In genomic region chr1:131245926-131246325, GRCm38 (mm10) we compare ENCODE assay signal across 7 mouse cellular contexts. TPM values are rescaled to one million over a fixed set of nuclear protein-coding genes. Genes with fewer than 3 reads are reported as not detected.
DNase-seq lines count a peak whose midpoint lies in the region; ATAC-seq and TF ChIP-seq lines count a peak whose summit lies in the region.

No protein-coding gene starts in this region.

- peak; percentile 39 to 70 for TF ChIP-seq CTCF in CH12.LX (conservative IDR thresholded peaks at IDR 0.05 in 1 of 2, IDR thresholded peaks at IDR 0.05 in 1 of 2; ENCODE audit: low read depth in 2 of 2, low read length in 2 of 2)
- peak; percentile 36 for TF ChIP-seq CTCF in heart, postnatal 0 days (IDR thresholded peaks at IDR 0.05; ENCODE audit: low read depth)

- no peak for TF ChIP-seq EP300 in CH12.LX (IDR thresholded peaks at IDR 0.05; ENCODE audit: low read length)
- TF ChIP-seq EP300 in heart, postnatal 0 days (IDR thresholded peaks at IDR 0.05; ENCODE audit: low read depth) = no peak

- peaks cover 2% of the 10 kb centered on the region for H3K9me3 ChIP-seq in CH12.LX (replicated peaks; ENCODE audit: low read length)
- no peaks in the 10 kb centered on the region for H3K9me3 ChIP-seq in heart, postnatal 0 days (replicated peaks; ENCODE audit: control insufficient read depth, low read length)
- H3K9me3 ChIP-seq in lung, embryonic 15.5 days = no peaks in the 10 kb centered on the region
- H3K9me3 ChIP-seq in neural tube, embryonic 14.5 days (ENCODE audit: control insufficient read depth, low read length) = no peaks in the 10 kb centered on the region

- no peak overlapping the region; the same call in 1 of the 2 replicates for H3K9ac ChIP-seq in CH12.LX (ENCODE audit: insufficient read depth, low read depth)
- H3K9ac ChIP-seq in heart, postnatal 0 days (replicated peaks; ENCODE audit: low read depth, low read length) = 0 out of 2 replicates have a peak overlapping the region, but pooled peaks have one; percentile 59
- H3K9ac ChIP-seq in lung, embryonic 15.5 days = peak overlapping the region; percentile 54; the same call in 1 of the 2 replicates
- no peak overlapping the region for H3K9ac ChIP-seq in neural tube, embryonic 14.5 days (replicated peaks; ENCODE audit: low read depth, low read length)

- H3K4me2 ChIP-seq in CH12.LX (ENCODE audit: insufficient read depth, low read depth, poor library complexity, severe bottlenecking) = peak overlapping the region; percentile 91; the same call in 1 of the 2 replicates
- H3K4me2 ChIP-seq in heart, postnatal 0 days (ENCODE audit: low read depth, low read length) = peak overlapping the region; percentile 99
- peak overlapping the region; percentile 94 for H3K4me2 ChIP-seq in lung, embryonic 15.5 days
- H3K4me2 ChIP-seq in neural tube, embryonic 14.5 days (ENCODE audit: low read depth, low read length) = peak overlapping the region; percentile 95

- in situ Hi-C loops in CH12.LX (cut with MboI; ENCODE audit: low pct_ligation_motif_present, low pct_unique_long_range_greater_than_20kb, low sequenced_read_pairs) = no loop called here

- ATAC-seq in heart, postnatal 0 days (ENCODE audit: insufficient read depth, low read depth) = peak; percentile 57
- ATAC-seq in lung, embryonic 15.5 days (ENCODE audit: borderline replicate concordance, extremely low read depth, low FRiP score, low TSS enrichment) = peak; percentile 37
- peak; percentile 63 for ATAC-seq in neural tube, embryonic 14.5 days (ENCODE audit: low read depth)

- dilution Hi-C loops in CH12.LX (cut with MboI; ENCODE audit: extremely low pct_ligation_motif_present, extremely low pct_unique_long_range_greater_than_20kb, low sequenced_read_pairs) = no loop called here

- no peaks in the 10 kb centered on the region for H3K79me2 ChIP-seq in CH12.LX (replicated peaks; ENCODE audit: control insufficient read depth, extremely low read depth, insufficient read depth, poor library complexity, severe bottlenecking)

- TF ChIP-seq RAD21 in CH12.LX (IDR thresholded peaks at IDR 0.05; ENCODE audit: low read depth, low read length) = peak; percentile 35

- no peak overlapping the region for H3K27ac ChIP-seq in CH12.LX (ENCODE audit: insufficient read depth, low read depth)
- no peak overlapping the region for H3K27ac ChIP-seq in heart, postnatal 0 days (ENCODE audit: low read depth)
- 0 out of 2 replicates have a peak overlapping the region, but pooled peaks have one; percentile 54 for H3K27ac ChIP-seq in lung, embryonic 15.5 days
- H3K27ac ChIP-seq in neural tube, embryonic 14.5 days (ENCODE audit: low read depth, low read length) = no peak overlapping the region

- peaks cover 5 to 19% of the 10 kb centered on the region in 2 experiments for H3K4me1 ChIP-seq in CH12.LX (ENCODE audit: control insufficient read depth in 1 of 2, insufficient read depth in 2 of 2)
- peaks cover 6% of the 10 kb centered on the region; the same call in 1 of the 2 replicates for H3K4me1 ChIP-seq in heart, postnatal 0 days (ENCODE audit: control insufficient read depth, insufficient read depth)
- peaks cover 48% of the 10 kb centered on the region for H3K4me1 ChIP-seq in lung, embryonic 15.5 days
- no peaks in the 10 kb centered on the region for H3K4me1 ChIP-seq in neural tube, embryonic 14.5 days (ENCODE audit: control insufficient read depth, insufficient read depth, low read length)

- DNase-seq in CH12.LX (ENCODE audit: extremely low read depth) (peak; percentile 42), R1 (ENCODE audit: low read depth, low spot score) (peak; percentile 74)
- DNase-seq in embryo, embryonic 10.5 days (ENCODE audit: low spot score) = peak; percentile 73
- DNase-seq in heart, postnatal 0 days (ENCODE audit: low spot score) = no peak
- DNase-seq in kidney, postnatal 14 days = peak; percentile 66

- TF ChIP-seq POLR2A in CH12.LX (IDR thresholded peaks at IDR 0.05; ENCODE audit: low read depth, low read length) = no peak

- H3K36me3 ChIP-seq in CH12.LX (replicated peaks in 1 of 2; ENCODE audit: control insufficient read depth in 1 of 2, insufficient read depth in 1 of 2, low read length in 1 of 2) = no peaks in the 10 kb centered on the region
- no peaks in the 10 kb centered on the region for H3K36me3 ChIP-seq in heart, postnatal 0 days (replicated peaks; ENCODE audit: control insufficient read depth, insufficient read depth, low read length)
- H3K36me3 ChIP-seq in lung, embryonic 15.5 days = no peaks in the 10 kb centered on the region
- H3K36me3 ChIP-seq in neural tube, embryonic 14.5 days (ENCODE audit: control insufficient read depth, insufficient read depth, low read length) = no peaks in the 10 kb centered on the region

- H3K27me3 ChIP-seq in CH12.LX (replicated peaks) = peaks cover 34% of the 10 kb centered on the region
- H3K27me3 ChIP-seq in heart, postnatal 0 days (ENCODE audit: control insufficient read depth, insufficient read depth, low read length) = peaks cover 11% of the 10 kb centered on the region; the same call in 1 of the 2 replicates
- H3K27me3 ChIP-seq in lung, embryonic 15.5 days = peaks cover 39% of the 10 kb centered on the region
- peaks cover 14% of the 10 kb centered on the region for H3K27me3 ChIP-seq in neural tube, embryonic 14.5 days (ENCODE audit: control insufficient read depth, insufficient read depth, low read length)

- H3K4me3 ChIP-seq in CH12.LX (replicated peaks in 1 of 3; ENCODE audit: low read depth in 2 of 3, low read length in 2 of 3, poor library complexity in 1 of 3) = peak overlapping the region; percentile 30 to 66 (median 48)
- peak overlapping the region; percentile 77 for H3K4me3 ChIP-seq in heart, postnatal 0 days (ENCODE audit: low read depth, low read length)
- peak overlapping the region; percentile 60 for H3K4me3 ChIP-seq in lung, embryonic 15.5 days
- peak overlapping the region; percentile 72 for H3K4me3 ChIP-seq in neural tube, embryonic 14.5 days (ENCODE audit: low read depth, low read length)

- WGBS in heart, postnatal 0 days = 8% methylated on average over 9 of the region's 9 CpGs
- WGBS in lung, embryonic 15.5 days = 9% methylated on average over 9 of the region's 9 CpGs
- WGBS in neural tube, embryonic 14.5 days = 8% methylated on average over 9 of the region's 9 CpGs

TF ChIP-seq in CH12.LX, 34 proteins besides CTCF, POLR2A, EP300 and RAD21:
- TF ChIP-seq RCOR1 (conservative IDR thresholded peaks at IDR 0.05; ENCODE audit: low read depth, low read length) (no peak), MXI1 (IDR thresholded peaks at IDR 0.05; ENCODE audit: low read depth, low read length) (no peak), MYC (IDR thresholded peaks at IDR 0.05; ENCODE audit: low read depth, low read length) (no peak), BHLHE40 (IDR thresholded peaks at IDR 0.05; ENCODE audit: low read depth, low read length) (no peak), SMC3 (IDR thresholded peaks at IDR 0.05; ENCODE audit: low read depth, low read length) (peak; percentile 50)

RNA-seq across cellular contexts. Expression of gene Rassf5, which starts 0.9 kb away (rescaled TPM):
- total RNA-seq in CH12.LX (2012; rRNA removed) (11.2 and 11.5 TPM in 2 replicates), CH12.LX (2014; rRNA removed) (16.3 and 18.4 TPM in 2 replicates)
- polyA plus RNA-seq in CH12.LX (2012; ENCODE audit: insufficient read length, low read depth) = 29.7 and 32.1 TPM in 2 replicates
- total RNA-seq in heart, postnatal 0 days (2014; rRNA removed; ENCODE audit: low replicate concordance) = 3.3 and 23.4 TPM in 2 replicates
- polyA plus RNA-seq in heart, postnatal 0 days (2015; fragmentation: Nextera tagmentation; extraction: Ambion mirVana) = 2.9 and 3.3 TPM in 2 replicates
- polyA plus RNA-seq in lung, embryonic 15.5 days (2015; fragmentation: Nextera tagmentation; extraction: Ambion mirVana) = 4.2 and 6.5 TPM in 2 replicates
- 4.8 and 5.7 TPM in 2 replicates for polyA plus RNA-seq in neural tube, embryonic 14.5 days (2014; fragmentation: Nextera tagmentation; extraction: Ambion mirVana)

RNA-seq across cellular contexts. Expression of gene Ikbke, which starts 33.5 kb away (rescaled TPM):
- total RNA-seq in CH12.LX (2012; rRNA removed) = 31.6 and 43.8 TPM in 2 replicates
- total RNA-seq in CH12.LX (2014; rRNA removed) = 11.6 and 14.0 TPM in 2 replicates
- polyA plus RNA-seq in CH12.LX (2012; ENCODE audit: insufficient read length, low read depth) = 29.5 and 33.1 TPM in 2 replicates
- total RNA-seq in heart, postnatal 0 days (2014; rRNA removed; ENCODE audit: low replicate concordance) = 2.6 and 6.2 TPM in 2 replicates
- 1.3 and 1.5 TPM in 2 replicates for polyA plus RNA-seq in heart, postnatal 0 days (2015; fragmentation: Nextera tagmentation; extraction: Ambion mirVana)
- polyA plus RNA-seq in lung, embryonic 15.5 days (2015; fragmentation: Nextera tagmentation; extraction: Ambion mirVana) = 2.9 and 4.0 TPM in 2 replicates
- 0.55 and 0.93 TPM in 2 replicates for polyA plus RNA-seq in neural tube, embryonic 14.5 days (2014; fragmentation: Nextera tagmentation; extraction: Ambion mirVana)

Comparison
In these comparisons a context has a peak if more than half of its experiments do, and no peak if none do; other contexts are left out.
1. H3K9ac ChIP-seq: peak in heart, postnatal 0 days (single experiment) and lung, embryonic 15.5 days (single experiment); none in CH12.LX (single experiment) and neural tube, embryonic 14.5 days (single experiment).
2. Peak in every context shown above with its lines, with median percentiles within 50 percentile points of each other: H3K4me2 ChIP-seq, H3K4me3 ChIP-seq and ATAC-seq.